Mouse (Mus musculus) lung, postnatal 0 days (tissue): ENCODE measurements at regions not wholly inside any gene's neighbourhood (a gene's known extent, or its start where the extent isn't known, plus 50 kb on each side); places are given as distances from the start of the nearest gene placed in this dataset.

Experiments used
- CTCF ChIP-seq: IDR thresholded peaks from 2 replicates; pipeline ENCODE4 v1.5.1; 2016; ENCODE audit warnings: antibody characterized with exemption, mild to moderate bottlenecking
- EP300 ChIP-seq: IDR thresholded peaks from 2 replicates; pipeline ENCODE4 v1.6.1; 2016; ENCODE audit warnings: antibody characterized with exemption, mild to moderate bottlenecking, control low read depth

DNA sequence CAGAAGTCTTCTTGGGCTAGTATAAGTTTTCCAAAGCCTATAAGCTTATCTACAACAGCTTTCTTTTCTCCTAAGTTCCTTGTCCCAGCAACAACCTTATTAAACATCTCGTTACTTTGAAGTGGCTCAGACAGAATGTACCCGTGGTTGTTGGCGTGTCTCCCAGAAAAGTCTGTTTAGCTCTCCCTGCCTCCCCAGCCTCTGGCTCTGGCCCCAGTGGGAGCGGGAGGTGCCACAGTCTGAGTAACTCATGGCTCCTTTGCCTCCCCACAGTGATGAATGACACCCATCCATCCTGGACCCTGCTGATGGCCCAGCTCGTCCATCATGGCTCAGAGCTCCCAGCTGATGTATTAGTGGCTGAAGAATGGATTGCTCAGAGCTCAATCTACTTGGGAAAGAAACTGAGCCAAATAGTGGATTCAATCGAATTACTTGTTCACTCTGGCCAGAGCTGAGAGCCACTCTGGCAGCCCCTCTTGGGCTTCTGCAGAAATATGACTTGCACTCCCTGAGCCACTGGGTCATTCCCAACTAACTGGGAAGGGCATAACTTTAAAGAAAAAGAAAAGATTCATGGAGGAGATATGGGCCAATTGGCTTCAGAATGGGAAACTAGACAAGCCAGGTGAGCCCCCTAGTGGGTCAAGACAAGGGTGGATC, 170.5 kb downstream of the Dhx35 start:
- TF ChIP-seq CTCF (no peak), EP300 (no peak)
